Mouse (Mus musculus) brain, embryonic 14.5 days (tissue): ENCODE data around the gene Fem1b.

Source experiments
- CTCF ChIP-seq: fragments of 200-500 bp; IDR thresholded peaks from 2 replicates; pipeline ENCODE4 v1.5.1; 2012; ENCODE audit warnings: inconsistent platforms, mild to moderate bottlenecking, moderate library complexity, borderline replicate concordance; ENCODE audit not compliant: insufficient read depth, insufficient read length; ENCODE audit errors: extremely low read depth
- POLR2A ChIP-seq: fragments of 200-500 bp; IDR thresholded peaks from 2 replicates; pipeline ENCODE4 v1.6.1; 2012; ENCODE audit warnings: mild to moderate bottlenecking, inconsistent platforms, borderline replicate concordance; ENCODE audit not compliant: poor library complexity, insufficient read depth, insufficient read length, severe bottlenecking; ENCODE audit errors: extremely low read depth

GRCm38 (mm10) chr9:62857719-62858261 is 46.1 kb upstream of the Fem1b start, which contains the start of gene Calml4:
- TF ChIP-seq CTCF (no peak), POLR2A (no peak)
